Mouse (Mus musculus): ENCODE measurements around the gene Faf1. TPM values are rescaled to one million over a fixed set of nuclear protein-coding genes. Genes with fewer than 3 reads are reported as not detected.
"Not testable (repeated sequence)": the region's sequence is repeated elsewhere in the genome, so short reads cannot be mapped to it uniquely, and the experiment has no call there.

Faf1 gene
- total RNA-seq, 1 experiment = 52.3 TPM

GRCm38 (mm10) chr4:109692674-109693073 is 16.3 kb downstream of the Faf1 start:
- no peak overlapping the region for H3K4me3 ChIP-seq (ENCODE audit: insufficient read depth in 1 of 2, low read depth in 1 of 2, low read length in 2 of 2, poor library complexity in 1 of 2, severe bottlenecking in 1 of 2)
- TF ChIP-seq ZC3H11A (IDR thresholded peaks at IDR 0.05; ENCODE audit: borderline replicate concordance, low read depth, low read length) (no peak), MAFK (IDR thresholded peaks at IDR 0.05; ENCODE audit: insufficient read depth, low read depth, low read length) (no peak), ZNF384 (IDR thresholded peaks at IDR 0.05; ENCODE audit: low read depth, low read length) (no peak)
- H3K36me3 ChIP-seq (ENCODE audit: control insufficient read depth, insufficient read depth, low read length, poor library complexity, severe bottlenecking) = no peaks in the 10 kb centered on the region
- H3K9me3 ChIP-seq (ENCODE audit: control insufficient read depth, insufficient read depth, low read depth, low read length) = peaks cover 7% of the 10 kb centered on the region; the same call in 1 of the 2 replicates
- no peak overlapping the region for H3K27ac ChIP-seq (ENCODE audit: insufficient read depth, low read depth, low read length, poor library complexity, severe bottlenecking)
- no peak overlapping the region for H3K9ac ChIP-seq (ENCODE audit: insufficient read depth, low read depth, low read length, poor library complexity, severe bottlenecking)
- in situ Hi-C loops (cut with MboI; ENCODE audit: low sequenced_read_pairs in 2 of 2, unreplicated experiment in 2 of 2) = no loop called here
- H3K4me1 ChIP-seq (ENCODE audit: control insufficient read depth in 2 of 2, insufficient read depth in 2 of 2, low read length in 2 of 2, poor library complexity in 1 of 2) = no peaks in the 10 kb centered on the region
- DNase-seq (ENCODE audit: low read depth, low spot score) = no peak

GRCm38 (mm10) chr4:109700727-109701126 is 24.3 kb downstream of the Faf1 start:
- in situ Hi-C loops (cut with MboI; ENCODE audit: low sequenced_read_pairs in 2 of 2, unreplicated experiment in 2 of 2); H3K36me3 ChIP-seq (ENCODE audit: control insufficient read depth, insufficient read depth, low read length, poor library complexity, severe bottlenecking); H3K27ac ChIP-seq (ENCODE audit: insufficient read depth, low read depth, low read length, poor library complexity, severe bottlenecking); DNase-seq (ENCODE audit: low read depth, low spot score); H3K9me3 ChIP-seq (ENCODE audit: control insufficient read depth, insufficient read depth, low read depth, low read length); H3K4me1 ChIP-seq (ENCODE audit: control insufficient read depth in 2 of 2, insufficient read depth in 2 of 2, low read length in 2 of 2, poor library complexity in 1 of 2); H3K4me3 ChIP-seq (ENCODE audit: insufficient read depth in 1 of 2, low read depth in 1 of 2, low read length in 2 of 2, poor library complexity in 1 of 2, severe bottlenecking in 1 of 2); H3K9ac ChIP-seq (ENCODE audit: insufficient read depth, low read depth, low read length, poor library complexity, severe bottlenecking): not testable (repeated sequence)

GRCm38 (mm10) chr4:109703568-109703967 is 27.2 kb downstream of the Faf1 start:
- in situ Hi-C loops (cut with MboI; ENCODE audit: low sequenced_read_pairs in 2 of 2, unreplicated experiment in 2 of 2) = no loop called here
- peak; percentile 55; the same call in 1 of the 2 replicates for TF ChIP-seq MAFK (IDR thresholded peaks at IDR 0.05; ENCODE audit: insufficient read depth, low read depth, low read length)
- TF ChIP-seq HCFC1 (IDR thresholded peaks at IDR 0.05; ENCODE audit: borderline replicate concordance, insufficient read depth, low read length) = no peak
- no peak overlapping the region for H3K9ac ChIP-seq (ENCODE audit: insufficient read depth, low read depth, low read length, poor library complexity, severe bottlenecking)
- H3K27ac ChIP-seq (ENCODE audit: insufficient read depth, low read depth, low read length, poor library complexity, severe bottlenecking) = no peak overlapping the region
- no peaks in the 10 kb centered on the region for H3K9me3 ChIP-seq (ENCODE audit: control insufficient read depth, insufficient read depth, low read depth, low read length)
- DNase-seq (ENCODE audit: low read depth, low spot score) = no peak
- H3K4me1 ChIP-seq (ENCODE audit: control insufficient read depth in 2 of 2, insufficient read depth in 2 of 2, low read length in 2 of 2, poor library complexity in 1 of 2) = peaks cover 0 to 3% of the 10 kb centered on the region in 2 experiments; a peak in 1 of 4 replicates
- no peak overlapping the region for H3K4me3 ChIP-seq (ENCODE audit: insufficient read depth in 1 of 2, low read depth in 1 of 2, low read length in 2 of 2, poor library complexity in 1 of 2, severe bottlenecking in 1 of 2)
- no peaks in the 10 kb centered on the region for H3K36me3 ChIP-seq (ENCODE audit: control insufficient read depth, insufficient read depth, low read length, poor library complexity, severe bottlenecking)

GRCm38 (mm10) chr4:109705349-109705748 is 29.0 kb downstream of the Faf1 start:
- no peaks in the 10 kb centered on the region for H3K36me3 ChIP-seq (ENCODE audit: control insufficient read depth, insufficient read depth, low read length, poor library complexity, severe bottlenecking)
- no peak overlapping the region for H3K4me3 ChIP-seq (ENCODE audit: insufficient read depth in 1 of 2, low read depth in 1 of 2, low read length in 2 of 2, poor library complexity in 1 of 2, severe bottlenecking in 1 of 2)
- no peak overlapping the region for H3K9ac ChIP-seq (ENCODE audit: insufficient read depth, low read depth, low read length, poor library complexity, severe bottlenecking)
- H3K4me1 ChIP-seq (ENCODE audit: control insufficient read depth in 2 of 2, insufficient read depth in 2 of 2, low read length in 2 of 2, poor library complexity in 1 of 2) = peaks cover 0 to 5% of the 10 kb centered on the region in 2 experiments; a peak in 1 of 4 replicates
- in situ Hi-C loops (cut with MboI; ENCODE audit: low sequenced_read_pairs in 2 of 2, unreplicated experiment in 2 of 2) = no loop called here
- no peak for DNase-seq (ENCODE audit: low read depth, low spot score)
- no peaks in the 10 kb centered on the region for H3K9me3 ChIP-seq (ENCODE audit: control insufficient read depth, insufficient read depth, low read depth, low read length)
- no peak overlapping the region for H3K27ac ChIP-seq (ENCODE audit: insufficient read depth, low read depth, low read length, poor library complexity, severe bottlenecking)
- TF ChIP-seq MAFK (IDR thresholded peaks at IDR 0.05; ENCODE audit: insufficient read depth, low read depth, low read length) (no peak), ZNF384 (IDR thresholded peaks at IDR 0.05; ENCODE audit: low read depth, low read length) (no peak), CHD2 (IDR thresholded peaks at IDR 0.05; ENCODE audit: low read depth, low read length) (no peak), HCFC1 (IDR thresholded peaks at IDR 0.05; ENCODE audit: borderline replicate concordance, insufficient read depth, low read length) (no peak), ZC3H11A (IDR thresholded peaks at IDR 0.05; ENCODE audit: borderline replicate concordance, low read depth, low read length) (no peak)

GRCm38 (mm10) chr4:109719281-109719680 is 42.9 kb downstream of the Faf1 start:
- in situ Hi-C loops (cut with MboI; ENCODE audit: low sequenced_read_pairs in 2 of 2, unreplicated experiment in 2 of 2) = no loop called here
- TF ChIP-seq ZC3H11A (IDR thresholded peaks at IDR 0.05; ENCODE audit: borderline replicate concordance, low read depth, low read length) = no peak
- no peak for TF ChIP-seq ZNF384 (IDR thresholded peaks at IDR 0.05; ENCODE audit: low read depth, low read length)
- TF ChIP-seq HCFC1 (IDR thresholded peaks at IDR 0.05; ENCODE audit: borderline replicate concordance, insufficient read depth, low read length) = no peak
- no peak for TF ChIP-seq CHD2 (IDR thresholded peaks at IDR 0.05; ENCODE audit: low read depth, low read length)
- no peak for TF ChIP-seq MAFK (IDR thresholded peaks at IDR 0.05; ENCODE audit: insufficient read depth, low read depth, low read length)
- no peak for DNase-seq (ENCODE audit: low read depth, low spot score)
- Histone ChIP-seq H3K36me3 (ENCODE audit: control insufficient read depth, insufficient read depth, low read length, poor library complexity, severe bottlenecking) (peaks cover 2% of the 10 kb centered on the region), H3K9me3 (ENCODE audit: control insufficient read depth, insufficient read depth, low read depth, low read length) (no peaks in the 10 kb centered on the region), H3K9ac (ENCODE audit: insufficient read depth, low read depth, low read length, poor library complexity, severe bottlenecking) (no peak overlapping the region), H3K4me3 (ENCODE audit: insufficient read depth in 1 of 2, low read depth in 1 of 2, low read length in 2 of 2, poor library complexity in 1 of 2, severe bottlenecking in 1 of 2) (no peak overlapping the region), H3K27ac (ENCODE audit: insufficient read depth, low read depth, low read length, poor library complexity, severe bottlenecking) (no peak overlapping the region), H3K4me1 (ENCODE audit: control insufficient read depth in 2 of 2, insufficient read depth in 2 of 2, low read length in 2 of 2, poor library complexity in 1 of 2) (no peaks in the 10 kb centered on the region)
